Mouse (Mus musculus) forebrain, embryonic 16.5 days (tissue): ENCODE measurements around the gene Erbb2. TPM values are rescaled to one million over a fixed set of nuclear protein-coding genes. Genes with fewer than 3 reads are reported as not detected.

ENCODE experiments used
- ATAC-seq: fragments of 200-750 bp; cut with Nextera tagmentation; 2 replicates; pipeline ENCODE4 v1.8.0; 2017; ENCODE audit warnings: mild to moderate bottlenecking, moderate library complexity
- H3K27ac ChIP-seq: fragments of 300-500 bp; sonication (generic); 2 replicates; pipeline ENCODE4 v1.5.1; 2014; ENCODE audit warnings: low read length, control low read depth
- H3K27me3 ChIP-seq: fragments of 300-500 bp; sonication (generic); replicated peaks from 2 replicates; pipeline ENCODE4 v1.6.1; 2014; ENCODE audit warnings: low read length; ENCODE audit not compliant: control insufficient read depth, insufficient read depth
- H3K36me3 ChIP-seq: fragments of 300-500 bp; sonication (generic); 2 replicates; pipeline ENCODE4 v1.6.1; 2014; ENCODE audit not compliant: control insufficient read depth, insufficient read depth
- H3K4me1 ChIP-seq: fragments of 300-500 bp; sonication (generic); replicated peaks from 2 replicates; pipeline ENCODE4 v1.6.1; 2014; ENCODE audit warnings: low read length; ENCODE audit not compliant: control insufficient read depth, insufficient read depth
- H3K4me2 ChIP-seq: fragments of 300-500 bp; sonication (generic); 2 replicates; pipeline ENCODE4 v1.6.1; 2014; ENCODE audit warnings: mild to moderate bottlenecking, low read length, control low read depth
- H3K4me3 ChIP-seq: fragments of 300-500 bp; sonication (generic); replicated peaks from 2 replicates; pipeline ENCODE4 v1.5.1; 2014; ENCODE audit warnings: mild to moderate bottlenecking, low read length, control low read depth
- H3K9ac ChIP-seq: fragments of 300-500 bp; sonication (generic); replicated peaks from 2 replicates; pipeline ENCODE4 v1.6.1; 2014; ENCODE audit warnings: low read depth, low read length, control low read depth
- H3K9me3 ChIP-seq: fragments of 300-500 bp; sonication (generic); 2 replicates; pipeline ENCODE4 v1.6.1; 2016; ENCODE audit warnings: low read length; ENCODE audit not compliant: control insufficient read depth
- WGBS: fragments of 180-500 bp; shearing (Covaris S2); extraction: QIAGEN DNeasy Blood & Tissue Kit; methylation state at CpG from one replicate; pipeline ENCODE4 v1.1.7; 2014; 5-methylcytosine and 5-hydroxymethylcytosine counted together
- polyA plus RNA-seq: library from polyadenylated mRNA; unstranded; fragments of >200 nt; fragmentation: Nextera tagmentation; extraction: Ambion mirVana; gene quantifications from 2 replicates; pipeline ENCODE4 v1.2.1, GENCODE M21; 2015

Erbb2 gene
- polyA plus RNA-seq, 1 experiment from 2014 or later = 4.9 TPM

- no peak for ATAC-seq
- WGBS = 72% methylated on average over 14 of the region's 14 CpGs
- no peak within 1 kb of the TSS for H3K27ac ChIP-seq
- H3K36me3 ChIP-seq = peaks cover 2% of the 10 kb centered on the region; the same call in 1 of the 2 replicates
- H3K4me3 ChIP-seq = no peak within 1 kb of the TSS
- H3K4me1 ChIP-seq = peaks cover 9% of the 10 kb centered on the region
- H3K27me3 ChIP-seq = peaks cover 6% of the 10 kb centered on the region; the same call in 1 of the 2 replicates
- no peak within 1 kb of the TSS for H3K4me2 ChIP-seq
- peak within 1 kb of the TSS; percentile 15; the same call in 1 of the 2 replicates for H3K9ac ChIP-seq
- no peaks in the 10 kb centered on the region for H3K9me3 ChIP-seq
Measured at GRCm38 (mm10) chr11:98383261-98384030, 28.8 kb upstream of the Erbb2 start, which contains the start of gene Tcap. Tcap (plus strand) TSS chr11:98383811.

- no peaks in the 10 kb centered on the region; the same call in 1 of the 2 replicates for H3K36me3 ChIP-seq
- H3K27me3 ChIP-seq = peaks cover 6% of the 10 kb centered on the region; the same call in 1 of the 2 replicates
- no peak overlapping the region for H3K4me2 ChIP-seq
- H3K4me3 ChIP-seq = no peak overlapping the region
- no peaks in the 10 kb centered on the region for H3K9me3 ChIP-seq
- H3K9ac ChIP-seq = peak overlapping the region; percentile 15; the same call in 1 of the 2 replicates
- peaks cover 9% of the 10 kb centered on the region for H3K4me1 ChIP-seq
- no peak for ATAC-seq
- no peak overlapping the region for H3K27ac ChIP-seq
- 66% methylated on average over 20 of the region's 20 CpGs for WGBS
Measured at GRCm38 (mm10) chr11:98384216-98384615, 28.1 kb upstream of the Erbb2 start.

GRCm38 (mm10) chr11:98384721-98385637 is 27.3 kb upstream of the Erbb2 start:
- Histone ChIP-seq H3K4me2 (no peak overlapping the region), H3K4me3 (no peak overlapping the region), H3K4me1 (peaks cover 4% of the 10 kb centered on the region), H3K9ac (peak overlapping the region; percentile 15; the same call in 1 of the 2 replicates), H3K36me3 (no peaks in the 10 kb centered on the region), H3K27ac (no peak overlapping the region), H3K9me3 (no peaks in the 10 kb centered on the region), H3K27me3 (peaks cover 6% of the 10 kb centered on the region; the same call in 1 of the 2 replicates)
- ATAC-seq = no peak
- 64% methylated on average over 8 of the region's 8 CpGs for WGBS

GRCm38 (mm10) chr11:98385638-98386585 is 26.4 kb upstream of the Erbb2 start, which contains the start of gene Pnmt:
Pnmt (plus strand) TSS chr11:98386450.
- no peak within 1 kb of the TSS for H3K4me2 ChIP-seq
- 55% methylated on average over 25 of the region's 25 CpGs for WGBS
- no peak within 1 kb of the TSS for H3K27ac ChIP-seq
- H3K9me3 ChIP-seq = no peaks in the 10 kb centered on the region
- no peak within 1 kb of the TSS for H3K4me3 ChIP-seq
- no peak for ATAC-seq
- no peaks in the 10 kb centered on the region for H3K4me1 ChIP-seq
- no peaks in the 10 kb centered on the region for H3K36me3 ChIP-seq
- H3K27me3 ChIP-seq = peaks cover 8% of the 10 kb centered on the region
- H3K9ac ChIP-seq = no peak within 1 kb of the TSS; the same call in 1 of the 2 replicates

- Histone ChIP-seq H3K4me1 (no peaks in the 10 kb centered on the region), H3K36me3 (no peaks in the 10 kb centered on the region), H3K9ac (no peak overlapping the region), H3K4me2 (no peak overlapping the region), H3K27ac (no peak overlapping the region), H3K9me3 (no peaks in the 10 kb centered on the region), H3K4me3 (no peak overlapping the region), H3K27me3 (peaks cover 9% of the 10 kb centered on the region)
- 18% methylated on average over 24 of the region's 24 CpGs for WGBS
- ATAC-seq = no peak
Measured at GRCm38 (mm10) chr11:98386596-98386995, 25.7 kb upstream of the Erbb2 start.

GRCm38 (mm10) chr11:98387056-98387577 is 25.2 kb upstream of the Erbb2 start:
- 60% methylated on average over 14 of the region's 14 CpGs for WGBS
- H3K9ac ChIP-seq = no peak overlapping the region
- H3K4me3 ChIP-seq = no peak overlapping the region
- peaks cover 9% of the 10 kb centered on the region for H3K27me3 ChIP-seq
- no peak overlapping the region for H3K4me2 ChIP-seq
- no peaks in the 10 kb centered on the region for H3K36me3 ChIP-seq
- H3K27ac ChIP-seq = no peak overlapping the region
- no peaks in the 10 kb centered on the region for H3K4me1 ChIP-seq
- no peaks in the 10 kb centered on the region for H3K9me3 ChIP-seq
- ATAC-seq = no peak

- Histone ChIP-seq H3K4me2 (no peak overlapping the region), H3K27ac (no peak overlapping the region), H3K9me3 (no peaks in the 10 kb centered on the region), H3K36me3 (no peaks in the 10 kb centered on the region), H3K27me3 (peaks cover 9% of the 10 kb centered on the region), H3K4me1 (peaks cover under 1% of the 10 kb centered on the region), H3K9ac (no peak overlapping the region), H3K4me3 (no peak overlapping the region)
- WGBS = 75% methylated on average over 10 of the region's 10 CpGs
- ATAC-seq = no peak
Measured at GRCm38 (mm10) chr11:98388282-98388681, 24.0 kb upstream of the Erbb2 start.

GRCm38 (mm10) chr11:98389221-98389780 is 23.0 kb upstream of the Erbb2 start:
- ATAC-seq = peak; percentile 26; the same call in 1 of the 2 replicates
- Histone ChIP-seq H3K4me2 (no peak overlapping the region), H3K4me3 (no peak overlapping the region), H3K27ac (no peak overlapping the region), H3K9me3 (no peaks in the 10 kb centered on the region), H3K36me3 (no peaks in the 10 kb centered on the region), H3K27me3 (peaks cover 9% of the 10 kb centered on the region), H3K9ac (no peak overlapping the region), H3K4me1 (peaks cover 10% of the 10 kb centered on the region)
- 23% methylated on average over 9 of the region's 9 CpGs for WGBS
